Mouse (Mus musculus): ENCODE results near the gene Stk25. TPM values are rescaled to one million over a fixed set of nuclear protein-coding genes. Genes with fewer than 3 reads are reported as not detected.

Gene Stk25
- total RNA-seq, 1 experiment from 2014 or later = 48.0 TPM

DNA sequence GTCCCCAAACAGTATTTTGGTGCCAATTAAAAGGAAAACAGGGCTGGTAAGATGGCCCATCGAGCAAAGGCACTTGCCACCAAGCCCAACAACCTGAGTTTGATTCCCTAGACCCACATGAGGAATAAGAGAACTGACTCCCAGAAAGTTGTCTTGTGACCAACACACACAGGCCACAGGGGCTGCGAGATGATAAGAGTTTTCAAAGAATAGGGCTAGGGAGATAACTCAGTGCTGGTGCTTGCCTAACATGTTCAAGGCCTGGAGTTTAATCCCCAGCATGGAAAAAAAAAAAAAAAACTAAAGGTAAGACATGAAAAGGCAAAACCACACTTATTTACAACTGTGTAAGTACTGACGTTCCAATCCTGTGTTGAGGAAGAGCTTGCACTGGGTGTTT is 27.7 kb downstream of the Stk25 start:
- ATAC-seq (replicated peaks; ENCODE audit: insufficient number of reproducible peaks, low FRiP score, low TSS enrichment, poor library complexity, severe bottlenecking) = no peak

DNA sequence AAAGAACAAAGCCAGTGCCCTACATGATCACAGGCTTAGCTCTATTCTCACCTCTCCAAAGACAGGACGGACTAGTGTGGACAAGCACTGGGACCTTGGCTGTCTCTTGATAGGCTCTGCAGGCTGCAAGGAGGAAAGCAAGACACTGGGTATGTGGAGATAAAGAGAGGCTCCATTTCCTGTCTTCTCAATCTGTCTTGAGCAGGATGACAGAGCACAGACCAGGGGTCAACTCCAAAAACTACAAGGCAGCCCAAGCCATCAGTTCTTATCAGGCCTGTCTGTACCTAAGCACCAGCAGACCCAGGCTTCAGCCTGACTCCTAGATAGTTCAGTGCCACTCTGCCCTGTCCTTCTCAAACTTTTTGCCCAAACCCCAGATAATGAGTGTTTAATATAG is 34.0 kb downstream of the Stk25 start:
- ATAC-seq (replicated peaks; ENCODE audit: insufficient number of reproducible peaks, low FRiP score, low TSS enrichment, poor library complexity, severe bottlenecking) = no peak

DNA sequence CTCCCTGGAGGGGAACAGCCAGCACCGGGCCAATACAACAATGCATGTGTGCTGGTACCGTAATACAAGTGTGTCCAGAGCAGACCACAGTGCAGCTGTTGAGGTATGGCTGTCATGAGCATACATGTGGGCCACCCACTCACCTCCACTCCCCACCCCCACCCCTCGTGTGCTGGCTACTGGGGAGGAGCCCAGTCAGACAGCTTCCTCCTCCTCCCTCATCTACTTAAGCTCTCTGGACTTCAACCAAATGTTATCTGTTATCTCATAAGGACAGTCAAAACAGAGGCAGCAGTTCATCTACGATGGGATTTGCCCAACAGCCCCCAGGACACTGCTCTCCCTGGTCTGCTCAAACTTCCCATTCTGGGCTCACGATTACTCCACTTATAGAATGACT is 39.5 kb downstream of the Stk25 start:
- no peak for ATAC-seq (replicated peaks; ENCODE audit: insufficient number of reproducible peaks, low FRiP score, low TSS enrichment, poor library complexity, severe bottlenecking)

DNA sequence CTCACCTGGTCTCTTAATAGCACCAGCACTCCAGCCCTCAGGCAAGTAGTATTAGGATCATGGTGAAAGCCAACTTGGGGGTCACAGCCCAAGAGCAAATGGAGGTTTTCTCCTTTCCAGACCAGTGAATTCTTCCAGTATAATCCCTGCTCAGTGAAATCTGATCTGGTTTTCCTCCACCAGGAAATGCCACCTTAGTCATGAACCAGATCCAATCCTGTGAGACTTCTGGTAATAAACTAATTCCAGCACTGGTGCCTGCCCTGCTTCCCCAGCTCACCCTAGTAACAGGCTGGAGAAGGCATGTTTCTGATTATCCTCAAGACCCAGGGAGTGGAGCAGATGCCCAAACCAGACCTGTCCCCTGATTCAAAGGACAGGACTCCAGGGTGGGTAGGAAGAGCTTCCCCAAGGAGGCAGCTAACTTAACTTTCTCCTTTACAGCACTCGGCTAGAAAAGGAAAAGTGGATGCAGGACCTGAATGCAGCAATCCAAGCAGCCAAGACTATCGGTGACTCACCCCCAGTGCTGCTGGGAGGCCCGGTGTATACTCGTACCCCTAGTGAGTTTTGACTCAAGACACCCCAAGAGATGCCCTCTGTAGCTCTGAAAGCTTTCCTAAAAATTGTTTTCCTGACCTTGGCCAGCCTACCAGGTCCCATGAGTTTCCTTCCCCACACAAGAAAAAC is 40.3 kb downstream of the Stk25 start:
- ATAC-seq (replicated peaks; ENCODE audit: insufficient number of reproducible peaks, low FRiP score, low TSS enrichment, poor library complexity, severe bottlenecking) = no peak

DNA sequence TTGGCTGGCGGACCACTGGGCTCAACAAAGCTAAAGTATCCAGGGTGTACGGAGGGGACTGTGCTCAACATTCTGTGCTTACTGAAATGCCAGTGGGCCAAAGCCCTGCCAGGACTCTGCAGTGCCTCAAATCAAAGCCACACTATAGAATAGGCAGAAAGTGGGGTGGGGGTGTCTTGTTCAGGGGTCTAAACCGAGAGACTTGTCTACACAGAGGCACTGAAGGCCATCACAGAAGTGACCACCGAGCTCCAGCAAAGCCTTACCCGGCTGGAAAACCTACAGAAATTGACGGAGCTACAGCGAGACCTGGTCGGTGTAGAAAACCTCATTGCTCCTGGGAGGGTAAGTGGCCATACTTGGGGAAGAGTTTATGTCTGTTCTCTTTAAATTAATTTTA is 48.7 kb downstream of the Stk25 start:
- ATAC-seq (replicated peaks; ENCODE audit: insufficient number of reproducible peaks, low FRiP score, low TSS enrichment, poor library complexity, severe bottlenecking) = no peak

DNA sequence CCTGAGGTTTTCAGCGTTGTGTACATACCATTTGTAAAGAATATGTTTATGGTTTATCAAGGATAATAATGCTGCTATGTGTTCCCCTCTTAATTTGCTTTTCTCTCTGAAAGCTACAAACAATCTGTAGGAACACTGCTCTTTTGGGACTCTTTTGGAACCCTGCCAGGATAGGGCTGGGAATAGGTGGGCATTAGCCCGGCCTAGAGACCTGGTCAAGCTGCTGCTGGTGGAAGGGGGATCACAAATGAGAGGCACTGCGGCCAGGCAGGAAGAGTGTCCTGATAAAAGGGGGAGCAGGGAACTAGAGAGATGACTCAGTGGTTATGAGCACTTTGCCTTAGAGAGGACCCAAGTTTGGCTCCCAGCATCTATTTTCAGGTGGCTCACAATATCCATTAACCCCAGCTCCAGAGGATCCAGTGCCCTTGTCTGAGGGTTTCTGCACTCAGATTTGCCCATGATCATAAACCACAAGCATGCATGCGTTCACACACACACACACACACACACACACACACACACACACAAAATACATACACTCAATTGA is 49.7 kb downstream of the Stk25 start:
- no peak for ATAC-seq (replicated peaks; ENCODE audit: insufficient number of reproducible peaks, low FRiP score, low TSS enrichment, poor library complexity, severe bottlenecking)

DNA sequence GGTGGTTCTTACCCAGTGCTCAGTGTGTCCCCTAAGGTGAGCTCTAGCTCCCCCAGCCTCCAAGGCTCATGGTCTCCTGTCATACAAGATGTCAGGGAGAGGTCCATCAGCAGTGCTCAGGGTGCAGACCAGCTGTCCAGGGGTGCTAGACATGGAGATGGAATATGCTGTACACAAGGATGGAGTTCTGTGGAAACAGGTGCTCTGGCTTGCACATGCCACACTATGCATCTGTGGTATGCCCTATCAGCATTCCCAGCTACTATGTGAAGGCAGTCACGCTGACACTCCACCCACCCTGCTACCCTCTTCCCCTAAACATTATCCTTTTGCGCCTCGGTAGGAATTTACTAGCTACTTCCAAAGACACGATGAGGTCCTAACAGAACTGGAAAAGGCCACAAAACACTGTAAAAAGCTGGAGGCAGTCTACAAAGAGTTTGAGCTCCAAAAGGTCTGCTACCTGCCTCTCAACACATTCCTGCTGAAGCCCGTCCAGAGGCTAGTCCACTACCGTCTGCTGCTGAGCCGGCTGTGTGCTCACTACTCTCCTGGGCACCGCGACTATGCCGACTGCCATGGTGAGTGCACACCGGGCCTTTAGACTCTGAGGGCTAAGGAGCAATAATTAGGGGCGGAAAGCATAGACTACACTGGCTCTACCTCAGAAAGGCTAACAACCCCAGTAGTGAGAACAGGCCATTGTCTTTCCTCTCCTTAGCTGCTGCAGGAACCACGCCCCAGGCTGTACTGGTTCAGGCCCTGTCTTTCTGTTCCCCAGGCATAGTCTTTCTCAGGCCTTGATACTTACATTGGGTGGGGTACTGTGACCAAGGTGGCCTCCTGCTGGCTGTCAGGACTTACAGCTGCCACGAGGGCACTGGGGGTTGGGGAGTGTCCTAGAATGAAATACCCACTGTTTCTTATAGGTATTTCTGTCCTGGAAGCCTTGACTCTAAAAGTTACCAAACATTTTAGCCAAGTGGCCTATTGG is 51.1 kb downstream of the Stk25 start:
- ATAC-seq (replicated peaks; ENCODE audit: insufficient number of reproducible peaks, low FRiP score, low TSS enrichment, poor library complexity, severe bottlenecking) = no peak

DNA sequence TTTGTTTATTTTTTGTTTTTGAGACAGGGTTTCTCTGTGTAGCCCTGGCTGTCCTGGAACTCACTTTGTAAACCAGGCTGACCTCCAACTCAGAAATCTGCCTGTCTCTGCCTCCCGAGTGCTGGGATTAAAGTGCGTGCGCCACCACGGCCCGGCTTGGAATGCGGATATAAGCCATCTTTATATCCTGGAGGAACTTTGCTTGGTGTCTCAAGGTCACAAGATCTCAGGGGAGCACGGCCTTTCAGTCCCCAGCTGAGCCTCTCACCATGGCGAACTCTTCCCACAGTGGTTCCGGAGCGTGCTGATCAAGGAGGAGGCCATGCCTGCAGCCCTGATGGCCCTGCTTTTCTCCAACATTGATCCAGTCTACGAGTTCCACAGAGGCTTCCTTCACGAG is 54.5 kb downstream of the Stk25 start:
- ATAC-seq (replicated peaks; ENCODE audit: insufficient number of reproducible peaks, low FRiP score, low TSS enrichment, poor library complexity, severe bottlenecking) = no peak

DNA sequence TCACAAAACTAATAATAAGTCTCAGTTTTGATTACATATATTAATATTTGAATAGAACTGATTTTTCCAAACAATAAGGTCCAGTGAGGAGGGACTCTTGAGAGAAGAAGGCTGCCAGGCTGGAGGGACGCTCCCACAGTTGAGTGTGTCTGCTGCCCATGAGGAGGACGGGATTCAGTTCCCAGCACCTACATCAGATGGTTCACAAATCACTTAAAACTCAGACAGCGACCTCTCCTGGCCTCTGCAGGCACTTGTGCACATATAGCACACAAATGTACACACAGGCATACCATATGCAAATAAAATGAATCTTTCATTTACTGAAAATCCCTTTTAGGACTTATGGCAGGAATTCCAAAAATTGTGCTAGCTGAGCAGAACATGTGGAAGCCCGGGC is 55.5 kb downstream of the Stk25 start:
- no peak for ATAC-seq (replicated peaks; ENCODE audit: insufficient number of reproducible peaks, low FRiP score, low TSS enrichment, poor library complexity, severe bottlenecking)

DNA sequence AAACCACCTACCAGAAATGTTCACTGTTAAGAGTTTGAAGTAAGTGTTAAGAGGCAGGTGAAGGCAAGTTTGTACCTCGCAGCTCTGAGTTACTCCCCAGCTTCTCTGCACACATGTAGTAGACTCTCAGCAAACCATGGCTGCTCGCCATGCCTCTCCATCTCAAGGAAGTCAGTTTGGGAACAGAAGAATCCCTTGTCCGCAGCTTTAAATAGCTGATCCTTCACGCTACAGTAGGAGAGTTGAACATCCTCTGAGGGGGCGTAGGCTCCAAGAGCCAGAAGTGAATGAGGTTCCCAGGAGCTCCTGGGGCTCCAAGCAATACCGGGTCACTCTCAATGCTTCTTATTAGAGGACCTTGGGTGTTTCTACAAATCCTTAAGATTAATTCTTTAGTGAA is 62.5 kb downstream of the Stk25 start:
- no peak for ATAC-seq (replicated peaks; ENCODE audit: insufficient number of reproducible peaks, low FRiP score, low TSS enrichment, poor library complexity, severe bottlenecking)

DNA sequence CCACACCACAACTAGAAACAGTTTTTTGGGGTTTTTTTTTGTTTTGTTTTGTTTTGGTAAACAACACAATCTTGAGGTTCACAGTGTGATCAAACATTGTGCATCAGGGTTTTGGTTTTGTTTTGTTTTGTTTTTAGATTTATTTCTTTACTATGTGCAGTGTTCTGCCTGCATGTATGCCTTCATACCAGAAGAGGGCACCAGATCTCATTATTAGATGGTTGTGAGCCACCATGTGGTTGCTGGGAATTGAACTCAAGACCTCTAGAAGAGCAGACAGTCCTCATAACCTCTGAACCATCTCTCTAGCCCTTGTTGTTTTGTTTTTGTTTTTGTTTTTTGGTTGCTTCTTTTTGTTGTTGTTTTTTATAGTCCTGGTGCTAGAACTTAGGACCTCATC is 64.5 kb downstream of the Stk25 start:
- ATAC-seq (replicated peaks; ENCODE audit: insufficient number of reproducible peaks, low FRiP score, low TSS enrichment, poor library complexity, severe bottlenecking) = no peak

DNA sequence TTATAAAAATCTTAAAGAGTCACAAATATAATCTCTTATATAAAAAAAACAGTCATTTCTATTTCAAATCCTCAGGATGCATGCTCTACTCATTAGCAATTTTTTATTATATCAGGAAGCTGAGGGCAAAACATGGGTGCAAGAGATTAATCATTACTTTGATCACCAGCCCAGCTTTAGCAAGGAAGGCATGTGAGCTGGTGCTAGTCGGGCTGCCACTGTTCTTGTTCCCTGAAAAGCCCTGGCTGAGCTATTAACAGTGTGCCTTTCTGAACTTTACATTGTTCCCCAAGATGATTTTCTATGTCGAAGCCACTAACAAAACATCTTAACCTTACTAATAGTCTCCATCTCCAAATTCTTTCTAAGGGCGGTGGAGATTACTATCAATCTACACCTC is 70.1 kb downstream of the Stk25 start:
- ATAC-seq (replicated peaks; ENCODE audit: insufficient number of reproducible peaks, low FRiP score, low TSS enrichment, poor library complexity, severe bottlenecking) = no peak

DNA sequence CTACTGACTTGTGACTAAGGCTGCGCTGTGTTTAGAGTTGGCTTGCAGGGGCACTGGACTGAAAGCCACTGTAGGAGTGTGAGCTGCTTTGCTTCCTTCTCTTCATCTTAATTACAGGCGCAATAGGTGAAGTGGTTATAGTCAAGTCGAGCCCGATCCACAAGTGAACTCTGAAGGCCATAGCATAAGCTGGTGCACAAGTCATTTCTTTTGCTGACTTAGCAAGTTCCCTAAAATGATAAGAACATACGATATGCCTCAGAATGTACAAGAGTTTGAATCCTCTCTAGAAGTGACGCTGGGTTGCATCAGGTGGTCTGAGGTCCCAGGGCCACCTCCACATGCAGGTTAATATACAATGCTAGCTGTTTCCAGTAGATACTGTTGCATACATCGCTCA is 76.9 kb downstream of the Stk25 start:
- ATAC-seq (replicated peaks; ENCODE audit: insufficient number of reproducible peaks, low FRiP score, low TSS enrichment, poor library complexity, severe bottlenecking) = no peak

DNA sequence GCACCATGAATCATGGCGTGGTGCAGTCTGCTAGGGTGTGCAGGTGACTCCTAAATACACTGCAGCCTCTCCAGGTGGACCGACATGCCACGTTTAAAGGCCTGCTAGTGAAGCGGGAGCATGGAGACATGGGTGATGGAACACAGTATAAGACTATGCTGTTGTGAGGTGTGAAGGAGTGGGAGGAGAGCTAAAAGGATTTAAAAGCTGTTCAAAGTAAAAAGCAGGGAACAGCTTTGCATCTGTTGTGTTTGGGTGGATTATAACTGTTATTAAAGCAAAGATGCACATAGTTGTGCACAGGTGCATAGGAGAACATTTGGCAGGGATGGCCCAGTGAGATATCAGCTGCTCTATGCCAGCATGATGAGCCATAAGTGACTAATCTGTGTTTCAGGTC is 80.6 kb downstream of the Stk25 start:
- no peak for ATAC-seq (replicated peaks; ENCODE audit: insufficient number of reproducible peaks, low FRiP score, low TSS enrichment, poor library complexity, severe bottlenecking)

DNA sequence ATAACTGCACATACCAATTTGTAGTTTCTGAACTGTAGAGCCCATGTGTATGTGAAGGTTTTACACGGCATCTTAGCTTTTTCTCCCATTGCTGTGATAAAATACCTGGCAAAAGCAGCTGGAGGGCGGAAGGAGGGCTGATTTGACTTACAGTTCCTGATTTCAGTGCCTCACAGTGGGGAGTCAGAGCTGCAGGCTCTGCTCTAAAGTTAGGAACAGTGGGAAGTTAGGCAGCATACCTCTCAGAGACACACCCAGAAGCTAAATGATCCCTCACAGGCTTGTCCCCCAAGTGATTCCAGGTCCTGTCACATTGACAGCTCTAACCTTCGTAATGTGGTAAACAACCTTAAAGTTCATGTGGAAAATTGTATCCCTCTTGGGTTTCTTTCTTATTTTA is 81.4 kb downstream of the Stk25 start:
- no peak for ATAC-seq (replicated peaks; ENCODE audit: insufficient number of reproducible peaks, low FRiP score, low TSS enrichment, poor library complexity, severe bottlenecking)

Other genes starting within 250 kb of the Stk25 start
- gene Hdlbp, start 179.8 kb downstream of the Stk25 start, total RNA-seq (2017) = 58.2 to 101 TPM (median 83.6 TPM) in 3 replicates
- 0.75 to 4.4 TPM (median 2.0 TPM) in 3 replicates for gene Farp2, start 146.6 kb downstream of the Stk25 start, total RNA-seq (2017)
- not detected in 3 replicates for gene Bok, start 27.0 kb upstream of the Stk25 start, total RNA-seq (2017)
- 21.7 to 86.4 TPM (median 55.1 TPM) in 3 replicates for gene Atg4b, start 92.8 kb upstream of the Stk25 start, total RNA-seq (2017)
- 6.8 to 26.3 TPM (median 11.5 TPM) in 3 replicates for gene Thap4, start 96.2 kb upstream of the Stk25 start, total RNA-seq (2017)
- 27.4 to 45.3 TPM (median 39.4 TPM) in 3 replicates for gene Dtymk, start 143.3 kb upstream of the Stk25 start, total RNA-seq (2017)
- gene Ing5, start 145.3 kb upstream of the Stk25 start, total RNA-seq (2017) = 31.0 to 39.7 TPM (median 38.6 TPM) in 3 replicates
- 11.0 to 33.9 TPM (median 14.0 TPM) in 3 replicates for gene D2hgdh, start 166.2 kb upstream of the Stk25 start, total RNA-seq (2017)
- not detected in 3 replicates for gene Gal3st2, start 202.6 kb upstream of the Stk25 start, total RNA-seq (2017)